Mouse (Mus musculus) adrenal gland, postnatal 14 days (tissue): Measurements from ENCODE around the gene 4921530L21Rik. TPM values are rescaled to one million over a fixed set of nuclear protein-coding genes. Genes with fewer than 3 reads are reported as not detected.

Source experiments
- DNase-seq: peaks from one replicate; pipeline ENCODE4 v3.0.0; 2021; ENCODE audit warnings: mixed read lengths
- long read RNA-seq, 2 experiments: library from polyadenylated mRNA; stranded (forward); transcript quantifications; one replicate each; pipeline ENCODE4 v2.0.0; 2021
- total RNA-seq: library from RNA; stranded (reverse); gene quantifications from 2 replicates; pipeline ENCODE4 v1.2.3, GENCODE M21; 2021

Gene 4921530L21Rik
- total RNA-seq = not detected in 2 replicates
- long read RNA-seq, experiment 1 = 0 reads
- long read RNA-seq, experiment 2 = 0 reads

GRCm38 (mm10) chr14:95880954-95881353 lies at the start of gene 4921530L21Rik:
Gene 4921530L21Rik, plus strand, starts transcription at chr14:95881254.
- no peak for DNase-seq

GRCm38 (mm10) chr14:95833866-95834265 lies 47.2 kb upstream of the 4921530L21Rik start:
- DNase-seq = no peak

DNA sequence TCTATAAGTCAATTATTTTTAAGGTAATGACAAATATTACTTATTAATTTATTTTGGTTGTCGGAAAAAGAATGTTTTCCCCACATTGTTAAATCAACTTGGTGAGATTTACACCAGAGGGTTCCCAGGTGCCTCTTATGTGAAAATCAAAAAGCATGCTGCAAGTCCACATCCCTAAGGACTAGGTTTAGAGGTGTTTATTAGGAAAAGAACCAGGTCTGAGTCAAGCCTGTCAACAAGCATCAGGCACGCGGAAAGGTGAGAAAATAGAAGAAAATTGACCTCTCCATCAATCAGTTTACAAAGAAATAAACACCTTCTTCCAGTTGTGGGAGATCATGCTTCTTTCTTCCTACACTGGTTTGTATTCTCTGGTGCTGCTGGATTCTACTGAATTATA lies 18.1 kb upstream of the 4921530L21Rik start:
- no peak for DNase-seq

DNA sequence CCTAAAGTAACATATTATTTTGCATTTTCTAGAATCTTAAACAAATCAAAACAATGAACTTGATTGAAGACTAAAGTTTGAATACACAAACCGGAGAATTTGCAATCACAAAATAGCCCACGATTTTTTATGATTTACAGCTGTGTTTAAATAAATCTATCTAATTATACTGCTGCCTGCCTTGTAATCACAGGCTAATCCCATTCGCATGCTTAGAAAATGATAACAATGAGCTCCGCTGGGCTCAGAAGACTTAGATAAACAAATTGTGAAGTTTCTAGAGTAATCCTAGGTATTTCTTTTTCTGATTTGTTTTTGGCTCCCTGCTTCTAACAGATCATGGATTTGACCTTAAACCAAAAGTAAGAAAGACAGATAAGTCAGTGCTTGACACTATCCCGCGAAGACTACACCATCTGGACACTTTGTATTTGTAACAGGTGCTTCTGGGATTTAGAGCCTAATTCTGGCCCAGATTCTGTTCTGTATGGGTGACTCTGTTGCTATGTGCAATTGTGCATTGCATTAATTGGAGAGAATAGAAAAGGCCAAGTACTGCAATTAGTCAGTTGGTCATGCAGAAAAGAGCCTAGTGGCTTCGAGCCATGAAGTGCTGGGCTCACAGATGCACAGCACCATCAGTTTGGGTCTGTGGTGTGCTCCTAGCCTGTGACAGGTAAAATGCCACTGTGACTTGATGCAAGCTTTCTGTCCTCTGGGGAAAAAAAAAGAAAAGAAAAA lies 15.2 kb upstream of the 4921530L21Rik start:
- DNase-seq = no peak

- no peak for DNase-seq
These were observed 9.0 kb upstream of the 4921530L21Rik start for GRCm38 (mm10) chr14:95872020-95872419.

GRCm38 (mm10) chr14:95876785-95877510 lies 4.1 kb upstream of the 4921530L21Rik start:
- no peak for DNase-seq

DNA sequence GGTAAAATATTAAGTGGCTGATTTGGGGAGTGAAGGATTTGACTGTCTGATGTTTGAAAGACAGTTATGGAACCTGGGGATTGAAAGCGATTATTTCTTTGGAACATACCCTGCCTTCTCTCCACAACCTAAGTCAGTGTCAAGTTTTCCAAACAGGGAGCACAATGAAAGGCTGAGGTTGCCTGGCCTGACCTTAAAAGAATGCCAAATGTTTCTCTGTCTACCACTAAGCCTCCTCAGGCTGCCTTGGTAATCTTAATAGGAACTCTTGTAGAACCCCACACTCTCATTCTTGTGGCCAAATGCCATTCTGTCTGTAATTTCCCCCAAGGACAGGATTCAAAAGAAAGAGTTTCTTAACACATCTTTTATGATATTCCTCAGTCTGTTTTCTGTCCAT lies 3.5 kb upstream of the 4921530L21Rik start:
- no peak for DNase-seq

GRCm38 (mm10) chr14:95899458-95899857 lies 18.4 kb downstream of the 4921530L21Rik start:
- DNase-seq = no peak

- DNase-seq = no peak
These were observed 23.6 kb downstream of the 4921530L21Rik start for GRCm38 (mm10) chr14:95904591-95905095.

GRCm38 (mm10) chr14:95913293-95913692 lies 32.2 kb downstream of the 4921530L21Rik start:
- DNase-seq = no peak

DNA sequence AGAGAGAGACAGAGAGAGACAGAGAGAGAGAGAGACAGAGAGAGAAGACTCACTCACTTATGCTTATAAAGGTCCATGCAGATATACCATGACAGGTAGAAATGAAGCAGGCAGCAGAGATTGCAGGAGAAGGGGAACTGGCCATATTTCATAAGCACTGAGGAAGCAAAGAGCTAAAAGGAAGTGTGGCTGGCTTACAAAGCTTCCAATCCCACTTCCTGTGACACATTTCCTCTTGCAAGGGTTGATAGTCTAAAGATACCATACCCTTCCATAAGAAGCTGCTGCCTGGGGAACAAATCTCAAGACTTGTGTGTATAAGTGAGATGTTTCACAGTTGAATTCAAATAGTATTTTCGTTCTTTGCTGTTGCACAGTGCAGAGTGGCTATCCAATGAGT lies 45.7 kb downstream of the 4921530L21Rik start:
- DNase-seq = no peak

DNA sequence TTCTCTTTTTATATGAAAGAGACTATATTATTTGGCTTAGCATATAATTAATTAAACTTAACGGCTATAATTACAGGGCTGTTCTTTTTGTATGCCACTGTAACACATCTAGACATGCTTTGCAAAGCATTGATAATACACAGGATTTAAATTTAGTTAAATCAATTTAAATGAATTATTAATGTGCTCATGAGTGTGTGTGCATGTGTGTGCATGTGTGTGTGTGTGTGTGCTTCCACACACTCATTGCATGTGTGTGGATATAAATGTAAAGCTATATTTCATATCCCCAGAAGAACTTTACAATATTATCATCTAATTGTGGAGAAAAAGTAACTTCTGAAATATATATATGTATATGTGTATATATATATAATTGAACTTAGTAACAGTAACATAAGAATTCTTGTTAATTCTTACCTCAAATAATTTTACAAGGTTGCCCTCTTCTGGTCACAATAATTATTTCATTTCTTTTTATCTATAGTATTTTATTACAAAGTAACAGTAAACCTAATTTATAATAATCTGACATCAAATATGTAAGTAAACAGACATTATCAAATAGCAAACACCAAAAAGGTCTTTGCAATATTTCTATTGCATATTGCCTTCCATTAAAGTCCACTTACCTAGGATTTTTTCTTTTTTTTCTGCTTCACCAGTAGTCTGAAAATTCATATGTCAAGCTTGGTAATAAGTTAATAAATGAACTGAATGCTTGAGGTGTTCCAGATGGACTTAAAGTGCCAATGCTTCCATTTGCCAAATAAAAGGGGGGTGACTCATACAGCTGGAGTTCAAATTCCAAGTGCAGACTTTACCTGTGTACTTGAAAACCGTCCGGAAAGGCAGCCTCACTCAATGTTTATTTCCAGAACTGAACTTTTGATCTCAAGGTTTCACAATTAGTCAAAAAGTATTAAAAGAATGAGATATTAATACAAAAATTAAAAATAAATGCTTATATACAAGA lies 47.0 kb downstream of the 4921530L21Rik start:
- DNase-seq = no peak
